Mouse (Mus musculus) liver, postnatal 0 days (tissue): ENCODE data around the gene Cpn1. TPM values are rescaled to one million over a fixed set of nuclear protein-coding genes. Genes with fewer than 3 reads are reported as not detected.
A peak's percentile ranks its signal among the peaks of the same experiment; 100 is the strongest.

ENCODE experiments used
- ATAC-seq: fragments of 200-750 bp; cut with Nextera tagmentation; 2 replicates; pipeline ENCODE4 v1.8.0; 2017; ENCODE audit warnings: mild to moderate bottlenecking, moderate library complexity
- DNase-seq: peaks from one replicate; pipeline ENCODE4 v3.0.0-alpha.2; 2016
- H3K27ac ChIP-seq: fragments of 300-500 bp; sonication (generic); 2 replicates; pipeline ENCODE4 v1.5.1; 2014; ENCODE audit warnings: antibody characterized with exemption, moderate library complexity, mild to moderate bottlenecking, low read depth
- H3K27me3 ChIP-seq: fragments of 300-500 bp; sonication (generic); 2 replicates; pipeline ENCODE4 v1.6.1; 2014; ENCODE audit warnings: low read length, control low read depth, mixed read lengths; ENCODE audit not compliant: insufficient read depth
- H3K36me3 ChIP-seq: fragments of 300-500 bp; sonication (generic); replicated peaks from 2 replicates; pipeline ENCODE4 v1.6.1; 2014; ENCODE audit warnings: mild to moderate bottlenecking, control low read depth, low read length, moderate library complexity, mixed read lengths; ENCODE audit not compliant: insufficient read depth
- H3K4me1 ChIP-seq: fragments of 300-500 bp; sonication (generic); 2 replicates; pipeline ENCODE4 v1.6.1; 2014; ENCODE audit warnings: antibody characterized with exemption, mild to moderate bottlenecking, control low read depth; ENCODE audit not compliant: insufficient read depth
- H3K4me2 ChIP-seq: fragments of 300-500 bp; sonication (generic); 2 replicates; pipeline ENCODE4 v1.6.1; 2014; ENCODE audit warnings: low read depth, mild to moderate bottlenecking, low read length, moderate library complexity, mixed read lengths
- H3K4me3 ChIP-seq: fragments of 300-500 bp; sonication (generic); 2 replicates; pipeline ENCODE4 v1.5.1; 2014; ENCODE audit warnings: low read depth, low read length
- H3K9ac ChIP-seq: fragments of 300-500 bp; sonication (generic); replicated peaks from 2 replicates; pipeline ENCODE4 v1.6.1; 2014; ENCODE audit warnings: mild to moderate bottlenecking, moderate library complexity
- H3K9me3 ChIP-seq: fragments of 300-500 bp; sonication (generic); 2 replicates; pipeline ENCODE4 v1.6.1; 2016; ENCODE audit warnings: mild to moderate bottlenecking, control low read depth, low read length, mixed read lengths
- CTCF ChIP-seq: sonication (generic); IDR thresholded peaks from 2 replicates; pipeline ENCODE4 v1.5.1; 2016; ENCODE audit warnings: antibody characterized with exemption, low read depth
- EP300 ChIP-seq: IDR thresholded peaks from 2 replicates; pipeline ENCODE4 v1.6.1; 2016; ENCODE audit warnings: antibody characterized with exemption, low read depth, mild to moderate bottlenecking
- WGBS: fragments of 180-500 bp; shearing (Covaris S2); extraction: QIAGEN DNeasy Blood & Tissue Kit; methylation state at CpG from one replicate; pipeline ENCODE4 v1.1.7; 2014; ENCODE audit not compliant: insufficient replicate concordance; 5-methylcytosine and 5-hydroxymethylcytosine counted together
- polyA plus RNA-seq: library from polyadenylated mRNA; unstranded; fragments of >200 nt; fragmentation: Nextera tagmentation; extraction: Ambion mirVana; gene quantifications from 2 replicates; pipeline ENCODE4 v1.2.1, GENCODE M21; 2015

Cpn1 gene
- polyA plus RNA-seq, 1 experiment from 2014 or later: 110 TPM

DNA sequence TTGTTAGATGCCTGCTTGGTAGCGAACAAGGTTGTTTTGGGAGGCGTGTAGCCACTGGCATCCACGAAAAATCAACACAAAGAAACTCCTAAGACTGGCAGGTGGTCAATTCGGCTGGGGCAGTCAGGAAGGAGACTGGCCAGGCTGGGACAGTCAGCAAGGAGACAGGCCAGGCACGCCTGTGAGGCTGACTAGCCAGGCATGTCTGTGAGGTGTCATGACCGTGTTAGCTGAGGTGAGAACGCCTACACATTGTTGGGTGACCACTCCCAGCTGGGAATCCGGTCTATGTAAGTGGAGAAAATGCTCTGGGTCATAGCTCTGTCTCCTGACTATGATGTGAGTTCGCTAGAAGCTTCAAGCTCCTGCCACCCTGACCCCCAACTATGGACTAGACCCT, 23.6 kb downstream of the Cpn1 start:
- DNase-seq (no peak), ATAC-seq (no peak)
- TF ChIP-seq EP300 (no peak), CTCF (no peak)
- no peak overlapping the region for H3K9ac ChIP-seq
- H3K4me2 ChIP-seq: no peak overlapping the region
- no peaks in the 10 kb centered on the region for H3K4me1 ChIP-seq
- no peak overlapping the region for H3K4me3 ChIP-seq
- H3K36me3 ChIP-seq: 0 out of 2 replicates have a peak, but pooled peaks cover 3% of the 10 kb centered on the region
- 64% methylated on average over 9 of the region's 9 CpGs for WGBS
- no peak overlapping the region for H3K27ac ChIP-seq
- no peaks in the 10 kb centered on the region for H3K27me3 ChIP-seq
- no peaks in the 10 kb centered on the region for H3K9me3 ChIP-seq

DNA sequence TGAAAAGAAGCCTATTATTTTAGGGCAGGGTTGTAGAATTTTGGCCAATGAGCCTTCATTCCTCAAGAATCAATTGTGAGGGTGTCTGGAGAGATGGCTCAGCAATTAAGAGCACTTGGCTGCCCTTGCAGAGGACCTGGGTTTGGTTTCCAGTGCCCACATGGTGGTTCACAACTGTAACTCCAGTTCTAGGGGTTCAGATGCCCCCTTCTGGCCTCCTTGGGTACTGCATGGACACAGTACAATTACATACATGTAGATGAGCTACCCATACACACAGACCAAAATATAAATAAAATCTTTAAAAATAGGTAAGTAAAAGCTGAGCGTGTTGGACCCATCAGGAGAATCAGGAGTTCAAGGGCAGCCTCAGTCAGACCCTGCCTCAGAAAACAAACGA, 25.2 kb downstream of the Cpn1 start:
- WGBS: 87% methylated on average over 2 of the region's 2 CpGs
- H3K27me3 ChIP-seq: no peaks in the 10 kb centered on the region
- no peak overlapping the region for H3K4me3 ChIP-seq
- DNase-seq (peak; percentile 60), ATAC-seq (no peak)
- H3K9ac ChIP-seq: no peak overlapping the region
- H3K9me3 ChIP-seq: no peaks in the 10 kb centered on the region
- H3K36me3 ChIP-seq: 0 out of 2 replicates have a peak, but pooled peaks cover 3% of the 10 kb centered on the region
- H3K27ac ChIP-seq: no peak overlapping the region
- no peak overlapping the region for H3K4me2 ChIP-seq
- peak; percentile 59 for TF ChIP-seq CTCF
- TF ChIP-seq EP300: no peak
- no peaks in the 10 kb centered on the region for H3K4me1 ChIP-seq

DNA sequence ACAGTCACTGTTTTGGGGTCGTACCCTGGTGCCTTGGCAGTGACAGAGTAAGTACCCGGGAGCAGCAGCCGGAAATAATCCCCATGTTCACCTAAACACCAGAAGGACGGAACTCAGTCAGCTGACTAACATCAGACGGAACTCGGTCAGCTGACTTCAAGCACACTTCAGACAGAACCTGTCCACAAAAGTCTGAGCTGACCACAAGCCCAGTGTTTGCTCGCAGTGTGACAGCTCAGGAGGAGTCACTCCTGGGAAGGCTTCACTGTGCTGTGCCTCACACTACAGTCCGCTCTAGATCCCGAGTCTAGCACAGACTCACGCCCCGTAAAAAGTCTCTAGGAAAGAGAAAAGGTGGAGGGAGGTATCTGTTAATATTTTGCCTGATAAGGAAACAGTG, 26.3 kb downstream of the Cpn1 start:
- DNase-seq: no peak
- no peak overlapping the region for H3K27ac ChIP-seq
- no peak for ATAC-seq
- 83% methylated on average over 11 of the region's 11 CpGs for WGBS
- no peak overlapping the region for H3K4me2 ChIP-seq
- no peaks in the 10 kb centered on the region for H3K4me1 ChIP-seq
- 0 out of 2 replicates have a peak, but pooled peaks cover 3% of the 10 kb centered on the region for H3K36me3 ChIP-seq
- no peak overlapping the region for H3K9ac ChIP-seq
- TF ChIP-seq CTCF: no peak
- TF ChIP-seq EP300: no peak
- H3K9me3 ChIP-seq: no peaks in the 10 kb centered on the region
- no peaks in the 10 kb centered on the region for H3K27me3 ChIP-seq
- no peak overlapping the region for H3K4me3 ChIP-seq

DNA sequence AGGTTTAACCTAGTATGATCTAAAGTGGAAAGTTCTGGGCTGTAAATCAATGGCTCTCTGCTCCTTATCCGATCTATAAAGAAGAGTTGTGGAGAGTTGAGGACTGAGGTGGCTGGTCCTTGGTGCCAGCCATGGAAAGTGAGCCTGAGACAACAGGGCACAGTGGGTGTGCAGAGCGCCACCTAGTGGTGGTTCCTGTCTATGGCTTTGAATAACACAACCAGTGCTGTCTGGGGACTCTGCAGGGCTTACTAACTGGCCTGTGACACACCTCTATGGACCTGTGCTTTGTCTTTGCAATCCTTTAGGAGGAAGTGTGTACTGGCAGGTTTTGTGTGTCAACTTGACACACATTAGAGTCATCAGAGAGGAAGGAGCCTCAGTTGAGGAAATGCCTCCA, 27.2 kb downstream of the Cpn1 start:
- ATAC-seq (peak; percentile 67; the same call in 1 of the 2 replicates), DNase-seq (peak; percentile 80)
- no peak overlapping the region for H3K9ac ChIP-seq
- 36% methylated on average over 2 of the region's 2 CpGs for WGBS
- no peak overlapping the region for H3K27ac ChIP-seq
- H3K9me3 ChIP-seq: no peaks in the 10 kb centered on the region
- TF ChIP-seq CTCF (peak; percentile 94), EP300 (no peak)
- H3K36me3 ChIP-seq: 0 out of 2 replicates have a peak, but pooled peaks cover 3% of the 10 kb centered on the region
- no peaks in the 10 kb centered on the region for H3K27me3 ChIP-seq
- H3K4me2 ChIP-seq: no peak overlapping the region
- H3K4me1 ChIP-seq: no peaks in the 10 kb centered on the region
- no peak overlapping the region for H3K4me3 ChIP-seq

DNA sequence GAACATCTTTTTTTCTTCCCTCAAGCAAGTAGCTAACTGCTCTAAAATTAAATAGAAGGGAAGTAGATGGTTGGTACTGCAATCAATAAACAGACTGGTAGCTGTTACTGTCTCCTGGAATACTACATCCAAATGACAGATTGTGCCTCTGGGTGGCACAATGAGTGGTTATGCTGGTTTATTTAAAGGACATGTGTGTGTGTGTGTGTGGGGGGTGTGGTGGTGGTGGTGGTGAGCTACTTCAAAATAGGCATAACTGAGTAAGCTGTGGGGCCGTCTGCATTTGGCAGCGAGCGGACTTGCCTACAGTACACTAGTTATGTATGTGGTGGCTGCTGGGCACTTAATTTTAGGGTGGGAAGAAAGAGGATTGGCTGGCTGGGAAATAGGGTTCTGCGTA, 28.5 kb downstream of the Cpn1 start:
- no peak overlapping the region for H3K4me2 ChIP-seq
- H3K4me3 ChIP-seq: no peak overlapping the region
- no peaks in the 10 kb centered on the region for H3K4me1 ChIP-seq
- H3K27ac ChIP-seq: no peak overlapping the region
- WGBS: 85% methylated on average over 4 of the region's 4 CpGs
- H3K27me3 ChIP-seq: no peaks in the 10 kb centered on the region
- TF ChIP-seq EP300 (no peak), CTCF (no peak)
- H3K36me3 ChIP-seq: no peaks in the 10 kb centered on the region
- no peak overlapping the region for H3K9ac ChIP-seq
- ATAC-seq (no peak), DNase-seq (no peak)
- no peaks in the 10 kb centered on the region for H3K9me3 ChIP-seq

DNA sequence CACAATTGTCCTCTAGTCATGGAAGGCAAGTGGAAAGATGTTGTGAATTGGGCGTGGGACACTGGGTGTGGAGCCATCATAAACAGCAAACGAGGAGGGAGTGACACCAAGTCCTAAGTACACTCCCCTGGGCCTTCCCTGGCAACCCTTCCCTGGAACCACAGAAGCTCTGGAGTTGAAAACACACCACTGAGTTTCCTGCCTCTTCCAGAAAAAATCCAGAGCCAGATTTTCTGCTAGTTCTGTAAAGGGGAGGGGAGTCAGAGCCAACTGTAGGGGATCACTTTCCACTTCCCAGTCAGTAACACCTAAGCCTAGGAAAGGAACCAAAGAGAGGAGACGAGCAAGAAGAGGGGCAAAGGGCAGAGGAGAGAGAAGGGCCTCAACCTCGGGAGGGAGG, 29.0 kb downstream of the Cpn1 start:
- H3K27ac ChIP-seq: no peak overlapping the region
- H3K4me1 ChIP-seq: no peaks in the 10 kb centered on the region
- no peaks in the 10 kb centered on the region for H3K36me3 ChIP-seq
- H3K4me2 ChIP-seq: no peak overlapping the region
- DNase-seq (no peak), ATAC-seq (no peak)
- no peak overlapping the region for H3K4me3 ChIP-seq
- no peak overlapping the region for H3K9ac ChIP-seq
- H3K27me3 ChIP-seq: no peaks in the 10 kb centered on the region
- TF ChIP-seq EP300 (no peak), CTCF (no peak)
- H3K9me3 ChIP-seq: no peaks in the 10 kb centered on the region
- WGBS: 37% methylated on average over 4 of the region's 4 CpGs

DNA sequence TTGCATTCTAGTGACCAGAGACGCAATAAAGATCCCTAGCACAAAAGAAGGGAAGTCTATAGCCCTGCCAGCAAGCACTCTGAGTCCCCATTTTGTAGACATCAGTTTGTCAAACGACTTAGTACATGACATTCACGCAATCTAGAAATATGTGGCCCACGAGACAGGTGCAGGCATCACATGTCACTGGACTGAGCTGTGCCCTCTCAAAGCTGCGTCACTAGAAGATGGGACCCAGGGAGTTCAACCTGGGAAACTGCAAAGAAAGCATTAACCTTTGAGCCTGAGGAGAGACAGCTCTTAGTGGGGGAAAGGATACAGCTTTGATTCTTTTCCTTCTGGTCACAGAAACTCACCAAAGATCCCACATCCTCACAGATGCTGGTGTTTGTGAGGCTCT, 31.1 kb downstream of the Cpn1 start:
- TF ChIP-seq CTCF: no peak
- no peak for TF ChIP-seq EP300
- Histone ChIP-seq H3K4me2 (no peak overlapping the region), H3K9me3 (no peaks in the 10 kb centered on the region), H3K36me3 (no peaks in the 10 kb centered on the region), H3K9ac (no peak overlapping the region), H3K4me3 (no peak overlapping the region), H3K27ac (no peak overlapping the region), H3K4me1 (no peaks in the 10 kb centered on the region), H3K27me3 (no peaks in the 10 kb centered on the region)
- 61% methylated on average over 5 of the region's 5 CpGs for WGBS
- no peak for DNase-seq
- ATAC-seq: no peak
